Mouse (Mus musculus) hindbrain, embryonic 12.5 days (tissue): ENCODE data around the gene Gm3149. TPM values are rescaled to one million over a fixed set of nuclear protein-coding genes. Genes with fewer than 3 reads are reported as not detected.
"Not testable (repeated sequence)": the region's sequence is repeated elsewhere in the genome, so short reads cannot be mapped to it uniquely, and the experiment has no call there.

Experiments
- ATAC-seq: fragments of 200-750 bp; cut with Nextera tagmentation; 2 replicates; pipeline ENCODE4 v1.8.0; 2017; ENCODE audit warnings: moderate TSS enrichment; ENCODE audit not compliant: low FRiP score
- H3K27ac ChIP-seq: fragments of 300-500 bp; sonication (generic); 2 replicates; pipeline ENCODE4 v1.5.1; 2016; ENCODE audit warnings: mild to moderate bottlenecking
- H3K27me3 ChIP-seq: fragments of 300-500 bp; sonication (generic); 2 replicates; pipeline ENCODE4 v1.6.1; 2016; ENCODE audit warnings: mild to moderate bottlenecking
- H3K36me3 ChIP-seq: fragments of 300-500 bp; sonication (generic); 2 replicates; pipeline ENCODE4 v1.6.1; 2016; ENCODE audit warnings: mild to moderate bottlenecking
- H3K4me1 ChIP-seq: fragments of 300-500 bp; sonication (generic); 2 replicates; pipeline ENCODE4 v1.6.1; 2016
- H3K4me2 ChIP-seq: fragments of 300-500 bp; sonication (generic); replicated peaks from 2 replicates; pipeline ENCODE4 v1.6.1; 2016; ENCODE audit warnings: mild to moderate bottlenecking
- H3K4me3 ChIP-seq: fragments of 300-500 bp; sonication (generic); 2 replicates; pipeline ENCODE4 v1.5.1; 2016; ENCODE audit warnings: mild to moderate bottlenecking
- H3K9ac ChIP-seq: fragments of 300-500 bp; sonication (generic); 2 replicates; pipeline ENCODE4 v1.6.1; 2016; ENCODE audit warnings: mild to moderate bottlenecking, moderate library complexity
- H3K9me3 ChIP-seq: fragments of 300-500 bp; sonication (generic); replicated peaks from 2 replicates; pipeline ENCODE4 v1.6.1; 2016; ENCODE audit warnings: mild to moderate bottlenecking
- WGBS: fragments of 180-500 bp; shearing (Covaris S2); methylation state at CpG from one replicate; pipeline ENCODE4 v1.1.7; 2016; 5-methylcytosine and 5-hydroxymethylcytosine counted together
- polyA plus RNA-seq: library from polyadenylated mRNA; unstranded; fragments of >200 nt; fragmentation: Nextera tagmentation; extraction: Ambion mirVana; gene quantifications from 2 replicates; pipeline ENCODE4 v1.2.1, GENCODE M21; 2016

Gm3149 gene
- polyA plus RNA-seq = not detected in 2 replicates

DNA sequence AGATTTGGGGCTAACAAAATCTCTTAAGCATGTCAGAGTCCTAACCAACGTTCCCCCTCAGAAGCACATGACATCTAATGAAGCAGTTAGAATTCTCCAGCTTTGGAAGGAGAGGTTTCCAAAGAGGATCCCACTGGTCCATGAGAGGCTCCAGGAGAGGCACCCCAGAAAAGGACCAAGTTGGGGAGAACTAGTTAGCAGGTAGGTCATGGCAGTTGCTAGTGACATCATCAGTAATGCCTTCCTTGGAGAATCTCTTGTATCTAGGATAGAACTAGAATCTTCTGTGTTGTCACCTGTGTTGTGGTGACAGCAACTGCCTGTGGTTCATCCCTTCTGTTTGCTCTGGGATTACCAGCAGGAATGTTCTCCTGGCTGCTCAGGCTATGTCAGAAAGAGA is at the start of gene Gm3149:
Gm3149 (plus strand) TSS at position 301 of the 400 bp plus-strand sequence.
- WGBS = no CpG with 5 or more reads among the region's 1 CpGs
- ATAC-seq, H3K27ac ChIP-seq: not testable (repeated sequence)

GRCm38 (mm10) chr14:4269238-4269950 is 47.7 kb upstream of the Gm3149 start:
- not testable (repeated sequence) for H3K9ac ChIP-seq, H3K36me3 ChIP-seq, H3K27me3 ChIP-seq, H3K4me3 ChIP-seq, ATAC-seq, H3K4me2 ChIP-seq, H3K27ac ChIP-seq, H3K9me3 ChIP-seq, H3K4me1 ChIP-seq
- WGBS = 72% methylated on average over 2 of the region's 2 CpGs

More for the DNA sequence above, at the start of gene Gm3149:
- not testable (repeated sequence) for H3K27me3 ChIP-seq, H3K9ac ChIP-seq, H3K4me2 ChIP-seq, H3K4me3 ChIP-seq, H3K9me3 ChIP-seq, H3K4me1 ChIP-seq, H3K36me3 ChIP-seq

DNA sequence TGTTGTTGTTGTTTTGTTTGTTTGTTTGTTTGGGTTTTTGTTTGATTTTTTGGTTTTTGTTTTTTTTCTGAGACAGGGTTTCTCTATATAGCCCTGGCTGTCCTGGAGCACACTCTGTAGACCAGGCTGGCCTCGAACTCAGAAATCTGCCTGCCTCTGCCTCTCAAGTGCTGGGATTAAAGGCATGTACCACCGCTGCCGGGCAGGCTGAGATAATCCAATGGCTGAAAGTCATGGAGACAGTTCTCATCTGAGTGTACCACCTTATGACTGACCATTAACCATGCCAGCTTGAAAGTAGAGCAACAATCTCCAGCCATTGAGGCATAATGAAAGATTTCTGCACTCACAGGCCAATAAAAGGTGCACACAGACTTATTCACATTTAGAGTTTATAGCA is 37.3 kb upstream of the Gm3149 start:
- not testable (repeated sequence) for H3K27me3 ChIP-seq, H3K9me3 ChIP-seq, ATAC-seq, H3K27ac ChIP-seq, H3K4me3 ChIP-seq, H3K4me1 ChIP-seq, H3K9ac ChIP-seq, H3K36me3 ChIP-seq, H3K4me2 ChIP-seq
- 97% methylated on average over 2 of the region's 3 CpGs for WGBS

GRCm38 (mm10) chr14:4334476-4335080 is 17.5 kb downstream of the Gm3149 start, which contains the start of gene 2610042L04Rik:
TSS of gene 2610042L04Rik (plus strand) at chr14:4334763.
- H3K9me3 ChIP-seq, ATAC-seq, H3K27ac ChIP-seq, H3K36me3 ChIP-seq, H3K27me3 ChIP-seq, H3K4me1 ChIP-seq: not testable (repeated sequence)
- 2% methylated on average over 19 of the region's 48 CpGs for WGBS
- peak within 1 kb of the TSS; percentile 59 for H3K9ac ChIP-seq
- peak within 1 kb of the TSS; percentile 69 for H3K4me2 ChIP-seq
- H3K4me3 ChIP-seq = peak within 1 kb of the TSS; percentile 44

- 10% methylated on average over 8 of the region's 8 CpGs for WGBS
Observed at GRCm38 (mm10) chr14:4335506-4335905, 18.4 kb downstream of the Gm3149 start.

DNA sequence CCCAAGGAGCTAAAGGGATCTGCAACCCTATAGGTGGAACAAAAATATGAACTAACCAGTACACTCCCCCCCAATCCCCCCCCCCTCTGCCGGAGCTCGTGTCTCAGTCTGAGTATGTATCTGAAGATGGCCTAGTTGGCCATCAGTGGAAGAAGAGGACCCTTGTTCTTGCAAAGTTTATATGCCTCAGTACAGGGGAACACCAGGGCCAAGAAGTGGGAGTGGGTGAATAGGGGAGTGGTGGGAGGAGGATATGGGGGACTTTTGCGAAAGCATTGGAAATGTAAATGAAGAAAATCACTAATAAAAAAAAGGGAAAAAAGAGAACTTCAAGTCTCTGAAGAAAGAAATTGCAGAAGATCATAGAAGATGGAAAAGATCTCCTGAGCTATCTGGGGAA is 51.9 kb downstream of the Gm3149 start:
- not testable (repeated sequence) for H3K9me3 ChIP-seq, H3K36me3 ChIP-seq, H3K27ac ChIP-seq, H3K27me3 ChIP-seq, H3K9ac ChIP-seq, H3K4me3 ChIP-seq, ATAC-seq, H3K4me1 ChIP-seq, H3K4me2 ChIP-seq
- 87% methylated on average over 3 of the region's 3 CpGs for WGBS

More at GRCm38 (mm10) chr14:4335506-4335905, 18.4 kb downstream of the Gm3149 start:
- H3K27me3 ChIP-seq, H3K4me2 ChIP-seq, H3K9ac ChIP-seq, ATAC-seq, H3K36me3 ChIP-seq, H3K4me1 ChIP-seq, H3K4me3 ChIP-seq, H3K27ac ChIP-seq, H3K9me3 ChIP-seq: not testable (repeated sequence)

DNA sequence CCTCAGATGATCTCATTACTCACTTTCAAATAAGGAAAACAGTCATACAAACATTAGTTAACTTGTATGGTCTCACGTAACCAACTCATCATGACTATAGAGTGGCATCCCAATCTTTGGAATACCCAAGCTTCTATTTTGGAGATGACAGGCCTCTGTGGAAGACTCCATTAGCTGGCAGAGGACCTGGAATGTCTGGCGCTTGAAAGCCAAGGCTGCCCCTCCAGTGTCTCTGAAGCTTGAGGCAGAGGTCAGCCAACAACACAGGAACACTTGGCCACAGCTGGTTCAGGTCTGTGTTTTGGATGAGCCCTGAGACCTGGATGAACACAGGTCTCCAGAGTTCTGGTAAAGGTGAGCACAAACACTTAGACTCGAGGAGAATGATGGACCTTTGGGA is 52.6 kb downstream of the Gm3149 start:
- not testable (repeated sequence) for H3K4me1 ChIP-seq, H3K4me3 ChIP-seq, H3K4me2 ChIP-seq, H3K36me3 ChIP-seq, H3K27me3 ChIP-seq, H3K27ac ChIP-seq, H3K9ac ChIP-seq, ATAC-seq, H3K9me3 ChIP-seq
- 85% methylated on average over 3 of the region's 3 CpGs for WGBS

Other genes with a start within 250 kb of the Gm3149 start
- not detected in 2 replicates for gene Gm3115, start 233.2 kb upstream of the Gm3149 start, polyA plus RNA-seq
- gene Gm8108, start 206.8 kb upstream of the Gm3149 start, polyA plus RNA-seq = 0.87 and 0.89 TPM in 2 replicates
- not detected in 2 replicates for gene Gm3127, start 152.3 kb upstream of the Gm3149 start, polyA plus RNA-seq
- 1.6 and 2.2 TPM in 2 replicates for gene Gm2974, start 134.7 kb upstream of the Gm3149 start, polyA plus RNA-seq
- not detected in 2 replicates for gene Gm3138, start 67.7 kb upstream of the Gm3149 start, polyA plus RNA-seq
- 0.94 and 1.4 TPM in 2 replicates for gene 2610042L04Rik, start 17.5 kb downstream of the Gm3149 start, polyA plus RNA-seq
- gene Gm3159, start 80.2 kb downstream of the Gm3149 start, polyA plus RNA-seq = not detected in 2 replicates
- gene Gm3164, start 98.2 kb downstream of the Gm3149 start, polyA plus RNA-seq = 0.93 and 2.3 TPM in 2 replicates
- gene Gm3173, start 113.7 kb downstream of the Gm3149 start, polyA plus RNA-seq = not detected in 2 replicates
- gene Gm3182, start 164.5 kb downstream of the Gm3149 start, polyA plus RNA-seq = not detected in 2 replicates
- gene Gm3047, start 238.1 kb downstream of the Gm3149 start, polyA plus RNA-seq = not detected in 2 replicates